Mouse (Mus musculus): Measurements from ENCODE around the gene Atf5.

The Atf5 gene

GRCm38 (mm10) chr7:44823409-44823808 lies 7.0 kb upstream of the Atf5 start:
- DNase-seq (ENCODE audit: extremely low spot score, low read depth, low spot score) = no peak

DNA sequence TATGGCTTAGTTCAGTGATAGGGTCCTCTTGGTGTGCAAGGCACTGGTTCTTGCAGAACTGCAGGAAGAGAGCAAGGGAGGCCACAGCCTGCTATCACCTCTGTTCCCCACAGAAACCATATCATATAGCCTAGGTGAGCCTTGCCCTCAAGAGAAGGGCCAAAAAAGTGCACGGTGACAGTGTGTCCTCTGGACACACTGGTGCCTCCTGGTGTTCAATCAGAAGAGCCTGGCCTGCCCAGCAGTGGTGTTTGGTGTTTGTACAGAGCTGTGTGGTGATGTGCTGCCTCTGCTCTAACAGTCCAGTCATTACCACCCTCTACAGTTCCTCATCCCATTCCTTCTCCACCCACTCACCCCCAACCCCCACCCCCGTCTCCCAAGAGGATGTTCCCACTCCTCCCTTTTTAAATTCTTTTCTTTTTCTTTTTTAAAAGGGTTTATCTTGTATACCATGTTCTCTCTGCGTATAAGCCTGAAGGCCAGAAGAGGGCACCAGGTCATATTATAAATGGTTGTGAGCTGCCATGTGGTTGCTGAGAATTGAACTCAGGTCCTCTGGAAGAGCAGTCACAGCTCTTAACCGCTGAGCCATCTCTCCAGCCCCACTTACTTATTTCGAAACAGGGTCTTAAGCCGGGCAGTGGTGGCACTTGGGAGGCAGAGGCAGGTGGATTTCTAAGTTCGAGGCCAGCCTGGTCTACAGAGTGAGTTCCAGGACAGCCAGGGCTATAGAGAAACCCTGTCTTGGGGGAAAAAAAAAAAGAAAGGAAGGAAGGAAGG lies 5.4 kb upstream of the Atf5 start:
- no peak for DNase-seq (ENCODE audit: extremely low spot score, low read depth, low spot score)

DNA sequence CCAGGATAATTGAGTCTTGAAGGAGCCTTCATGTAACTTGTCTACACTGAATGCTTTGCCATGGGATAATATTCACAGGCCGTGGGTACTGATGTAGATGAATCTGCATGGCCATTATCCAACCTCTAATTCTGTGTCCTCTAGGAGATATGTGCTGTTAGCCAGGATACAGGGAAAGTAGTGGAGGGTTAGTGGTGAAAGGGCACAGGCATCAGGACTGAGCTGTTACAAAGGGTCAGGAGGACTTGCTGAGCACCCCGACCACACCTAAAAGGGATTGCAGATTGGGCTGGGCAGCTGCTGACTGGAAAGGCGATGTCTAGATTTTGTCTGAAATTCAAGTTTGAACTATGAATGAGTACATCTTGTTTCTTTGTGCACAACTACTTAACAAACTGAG lies 4.1 kb upstream of the Atf5 start:
- DNase-seq (ENCODE audit: extremely low spot score, low read depth, low spot score) = no peak

- DNase-seq (ENCODE audit: extremely low spot score, low read depth, low spot score) = no peak
Observed at GRCm38 (mm10) chr7:44819863-44820262, 3.4 kb upstream of the Atf5 start.

GRCm38 (mm10) chr7:44819391-44819790 lies 2.9 kb upstream of the Atf5 start:
- no peak for DNase-seq (ENCODE audit: extremely low spot score, low read depth, low spot score)

GRCm38 (mm10) chr7:44818751-44819235 lies 2.3 kb upstream of the Atf5 start:
- DNase-seq (ENCODE audit: extremely low spot score, low read depth, low spot score) = no peak

DNA sequence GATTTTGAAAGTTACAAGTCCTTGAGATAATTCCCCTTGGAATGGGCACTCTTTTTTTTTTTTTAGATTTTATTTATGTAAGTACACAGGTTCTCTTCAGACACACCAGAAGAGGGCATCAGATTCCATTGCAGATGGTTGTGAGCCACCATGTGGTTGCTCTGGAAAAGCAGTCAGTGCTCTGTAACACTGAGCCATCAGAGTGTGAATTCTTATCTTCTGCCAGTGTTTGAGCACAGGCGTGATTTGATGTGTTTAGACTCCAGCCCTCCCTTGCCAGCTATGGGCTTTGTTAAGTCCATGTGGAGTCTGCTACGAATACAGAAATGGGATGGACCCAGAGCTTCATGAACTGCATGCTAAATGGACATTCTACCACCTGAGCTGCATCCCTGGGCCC lies 1.7 kb upstream of the Atf5 start:
- no peak for DNase-seq (ENCODE audit: extremely low spot score, low read depth, low spot score)

DNA sequence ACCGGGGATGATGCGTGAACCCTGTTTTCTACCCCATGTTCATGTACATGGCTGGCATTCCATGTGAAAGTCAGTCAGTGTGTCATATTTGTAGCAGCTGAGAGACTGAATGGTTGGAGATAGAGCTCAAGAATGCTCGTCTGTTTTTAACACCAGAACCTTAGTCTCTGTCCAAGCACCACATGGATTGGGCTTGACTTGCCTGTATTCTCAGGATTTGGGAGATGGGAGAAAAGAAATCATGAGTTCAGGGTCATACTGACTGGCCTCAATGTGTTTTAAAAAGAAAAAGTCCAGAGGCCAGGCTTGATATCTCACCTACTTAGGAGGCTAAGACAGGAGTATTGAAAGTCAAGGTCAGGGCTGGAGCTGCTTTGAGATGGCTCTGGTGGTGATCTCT lies 983 bp upstream of the Atf5 start:
- no peak for DNase-seq (ENCODE audit: extremely low spot score, low read depth, low spot score)

GRCm38 (mm10) chr7:44815721-44816469 lies 563 bp downstream of the Atf5 start, which contains the start of the genes Nup62 and Il4i1:
TSS of gene Nup62 (plus strand) at chr7:44816088.
TSS of gene Il4i1 (plus strand) at chr7:44816387.
- peak; percentile 98 for DNase-seq (ENCODE audit: extremely low spot score, low read depth, low spot score)

DNA sequence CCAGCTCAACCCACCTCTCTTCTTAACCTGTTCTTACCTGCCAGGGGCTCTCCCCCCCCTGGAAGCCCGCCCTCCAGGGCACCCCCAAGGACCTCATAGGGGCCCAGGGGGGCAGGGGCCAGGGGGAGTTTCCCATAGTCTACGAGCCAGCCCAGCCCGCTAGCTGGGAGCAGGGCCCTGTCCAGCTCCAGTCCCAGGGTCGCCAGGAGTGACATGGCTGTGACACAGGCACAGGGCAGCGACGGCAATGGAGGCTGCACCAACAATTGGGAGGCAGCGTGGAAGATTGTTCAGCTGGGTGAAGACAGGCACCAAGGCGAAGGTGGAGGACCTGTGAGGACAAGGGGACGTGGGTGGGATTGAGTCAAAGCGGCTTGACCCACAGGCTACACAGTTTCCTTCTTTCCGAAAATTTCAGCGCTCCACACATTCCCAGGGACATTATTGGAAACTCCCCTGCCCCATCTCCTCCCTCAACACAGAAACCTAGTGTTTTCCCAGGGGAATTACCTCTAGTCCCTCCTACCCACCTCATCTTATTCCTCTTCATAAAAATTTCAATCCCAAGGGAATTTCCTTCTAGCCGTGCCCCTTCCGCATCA lies 1.4 kb downstream of the Atf5 start:
- DNase-seq (ENCODE audit: extremely low spot score, low read depth, low spot score) = no peak

GRCm38 (mm10) chr7:44814423-44814822 lies 2.0 kb downstream of the Atf5 start:
- no peak for DNase-seq (ENCODE audit: extremely low spot score, low read depth, low spot score)

DNA sequence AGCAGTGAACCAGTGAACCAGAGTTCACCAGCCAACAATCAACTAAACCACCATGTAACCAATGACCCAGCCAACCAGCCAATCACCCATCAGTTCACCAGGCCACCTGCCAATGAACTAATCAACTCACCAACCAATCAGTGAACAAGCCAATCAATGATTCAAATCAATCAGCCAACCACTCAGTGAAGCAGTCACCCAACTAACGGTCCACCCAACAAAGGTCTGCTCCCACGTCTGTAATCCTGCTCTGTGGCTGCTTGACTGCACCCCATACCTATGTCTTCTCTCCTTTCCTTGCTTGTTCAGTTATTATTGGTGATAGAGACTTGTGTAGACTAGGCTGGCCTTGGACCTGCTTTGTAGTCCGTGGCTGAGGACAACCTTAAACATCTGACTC lies 2.5 kb downstream of the Atf5 start:
- DNase-seq (ENCODE audit: extremely low spot score, low read depth, low spot score) = no peak

GRCm38 (mm10) chr7:44812651-44813325 lies 3.7 kb downstream of the Atf5 start:
- no peak for DNase-seq (ENCODE audit: extremely low spot score, low read depth, low spot score)

DNA sequence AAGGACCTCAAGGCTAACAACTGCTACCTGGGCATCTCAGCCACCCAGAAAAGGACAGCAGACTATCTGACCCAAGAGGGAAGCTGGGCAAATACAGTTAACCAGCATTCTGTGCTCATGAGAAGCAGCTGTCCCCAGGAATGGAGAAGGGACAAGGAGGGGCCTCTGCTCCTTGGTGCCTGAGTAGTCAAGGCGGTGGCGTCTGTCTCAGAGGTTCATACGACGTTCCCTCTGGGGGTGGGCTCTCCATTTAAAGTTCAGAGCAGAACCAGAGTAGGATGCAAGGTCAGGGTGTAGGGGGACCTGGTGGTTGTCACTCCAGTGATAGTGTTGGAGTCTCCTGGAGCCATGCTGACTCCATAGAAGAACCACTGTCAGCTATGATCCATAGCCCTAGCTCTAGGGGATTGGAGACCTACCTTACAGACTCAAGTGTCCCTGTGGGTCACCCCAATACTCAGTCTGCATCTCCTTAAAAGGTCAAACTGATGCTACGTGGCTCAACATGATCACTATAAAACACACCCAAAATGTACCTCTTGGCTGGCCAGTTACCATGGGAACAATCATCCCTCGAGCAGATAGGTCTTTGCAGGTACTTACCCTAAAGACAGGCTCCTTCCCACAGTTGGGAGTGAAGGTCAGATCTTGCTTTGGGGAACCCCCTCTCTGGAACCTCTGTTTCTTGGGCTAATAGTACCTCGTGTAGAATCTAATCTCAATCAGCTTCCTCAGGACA lies 5.5 kb downstream of the Atf5 start:
- no peak for DNase-seq (ENCODE audit: extremely low spot score, low read depth, low spot score)

DNA sequence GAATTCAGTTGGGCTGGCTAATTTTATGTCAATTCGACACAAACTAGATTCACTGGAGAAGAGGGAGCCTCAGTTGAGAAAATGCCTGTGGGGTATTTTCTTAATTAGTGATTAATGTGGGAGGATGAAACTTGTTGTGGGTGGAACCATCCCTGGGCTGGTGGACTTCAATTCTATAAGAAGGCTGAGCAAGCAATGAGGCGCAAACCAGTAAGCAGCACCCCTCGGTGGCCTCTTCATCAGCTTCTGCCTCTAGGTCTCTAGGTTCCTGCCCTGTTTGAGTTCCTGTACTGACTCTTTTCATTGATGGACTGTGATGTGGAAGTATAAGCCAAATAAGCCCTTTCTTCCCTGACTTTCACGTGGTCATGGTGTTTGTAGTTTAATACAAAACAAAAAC lies 6.1 kb downstream of the Atf5 start:
- no peak for DNase-seq (ENCODE audit: extremely low spot score, low read depth, low spot score)

DNA sequence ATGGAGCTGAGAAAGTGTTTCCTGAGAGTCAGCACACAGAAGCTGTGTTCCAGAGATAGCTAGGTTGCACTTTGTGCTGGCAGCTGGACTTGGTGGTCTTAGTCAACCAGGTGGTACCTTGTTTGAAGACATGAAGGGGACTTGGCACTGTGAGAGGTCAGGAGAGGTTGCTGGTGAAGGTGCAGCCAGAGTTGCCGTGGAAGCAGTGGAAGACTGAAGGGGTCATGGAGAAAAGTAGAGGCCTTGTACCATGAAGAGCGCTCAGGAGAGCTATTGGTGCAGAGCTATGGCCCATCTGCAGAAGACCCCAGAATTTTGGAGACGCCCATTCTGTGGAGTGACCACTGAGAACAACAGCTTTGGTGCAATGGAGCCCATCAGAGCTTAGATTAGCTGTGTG lies 7.0 kb downstream of the Atf5 start:
- no peak for DNase-seq (ENCODE audit: extremely low spot score, low read depth, low spot score)

GRCm38 (mm10) chr7:44808927-44809326 lies 7.5 kb downstream of the Atf5 start:
- no peak for DNase-seq (ENCODE audit: extremely low spot score, low read depth, low spot score)

DNA sequence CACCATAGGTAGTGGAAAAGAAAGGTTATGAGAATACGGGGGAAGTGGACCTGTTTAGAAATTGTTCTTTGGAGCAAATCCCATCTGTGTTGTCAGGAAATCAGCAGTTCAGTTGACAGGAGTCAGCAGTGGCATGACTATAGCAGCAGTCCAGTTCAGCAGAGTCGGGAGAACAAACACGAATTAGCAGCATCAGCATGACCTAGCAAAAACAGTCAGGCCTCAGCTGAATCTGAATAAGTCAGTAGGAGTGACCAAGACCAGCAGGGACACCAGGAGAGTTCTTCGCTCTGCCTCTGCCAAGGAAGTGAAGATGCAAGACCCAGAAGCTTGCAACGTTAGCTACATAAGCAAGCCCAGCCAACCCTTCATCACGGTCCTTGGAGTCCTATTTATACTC lies 23.7 kb downstream of the Atf5 start:
- no peak for DNase-seq (ENCODE audit: extremely low spot score, low read depth, low spot score)

GRCm38 (mm10) chr7:44790066-44790465 lies 26.4 kb downstream of the Atf5 start:
- DNase-seq (ENCODE audit: extremely low spot score, low read depth, low spot score) = no peak

- no peak for DNase-seq (ENCODE audit: extremely low spot score, low read depth, low spot score)
Observed at GRCm38 (mm10) chr7:44789531-44789930, 26.9 kb downstream of the Atf5 start.

DNA sequence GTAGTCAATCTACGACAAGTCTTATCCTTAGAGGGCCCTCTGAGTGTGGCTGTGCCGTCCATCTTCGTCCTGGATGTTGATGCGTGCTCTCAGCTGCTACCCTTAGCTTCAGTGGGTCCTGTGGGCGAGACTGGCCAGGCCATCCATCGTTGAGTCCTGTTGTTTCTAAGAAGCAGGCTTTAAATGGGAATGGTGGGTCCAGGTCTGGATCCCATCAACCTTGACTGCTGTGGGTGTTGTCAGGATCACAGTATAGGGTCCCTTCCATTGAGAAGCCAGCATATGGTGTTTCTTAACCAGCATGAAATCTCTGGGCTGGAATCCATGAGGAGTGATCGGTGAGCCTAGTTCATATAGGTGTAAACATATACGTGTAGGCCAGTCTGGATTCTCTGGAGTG lies 36.4 kb downstream of the Atf5 start:
- DNase-seq (ENCODE audit: extremely low spot score, low read depth, low spot score) = no peak
